Mouse (Mus musculus) heart, embryonic 16.5 days (tissue): Measurements from ENCODE around the gene Gm20388. TPM values are rescaled to one million over a fixed set of nuclear protein-coding genes. Genes with fewer than 3 reads are reported as not detected.

Experiments
- ATAC-seq: fragments of 200-750 bp; cut with Nextera tagmentation; replicated peaks from 2 replicates; pipeline ENCODE4 v1.8.0; 2017; ENCODE audit warnings: moderate number of reproducible peaks; ENCODE audit not compliant: insufficient read depth, low FRiP score; ENCODE audit errors: extremely low read depth
- H3K27ac ChIP-seq: fragments of 300-500 bp; sonication (generic); 2 replicates; pipeline ENCODE4 v1.5.1; 2014; ENCODE audit warnings: mild to moderate bottlenecking, low read length, control low read depth, moderate library complexity
- H3K27me3 ChIP-seq: fragments of 300-500 bp; sonication (generic); 2 replicates; pipeline ENCODE4 v1.6.1; 2014; ENCODE audit warnings: low read length, mixed read lengths; ENCODE audit not compliant: control insufficient read depth, insufficient read depth
- H3K36me3 ChIP-seq: fragments of 300-500 bp; sonication (generic); 2 replicates; pipeline ENCODE4 v1.6.1; 2014; ENCODE audit not compliant: control insufficient read depth, insufficient read depth
- H3K4me1 ChIP-seq: fragments of 300-500 bp; sonication (generic); 2 replicates; pipeline ENCODE4 v1.6.1; 2014; ENCODE audit warnings: low read length, mixed read lengths; ENCODE audit not compliant: control insufficient read depth, insufficient read depth
- H3K4me2 ChIP-seq: fragments of 300-500 bp; sonication (generic); 2 replicates; pipeline ENCODE4 v1.6.1; 2014; ENCODE audit warnings: low read depth, mild to moderate bottlenecking, control low read depth, low read length
- H3K4me3 ChIP-seq: fragments of 300-500 bp; sonication (generic); 2 replicates; pipeline ENCODE4 v1.5.1; 2014; ENCODE audit warnings: mild to moderate bottlenecking, control low read depth, low read length
- H3K9ac ChIP-seq: fragments of 300-500 bp; sonication (generic); 2 replicates; pipeline ENCODE4 v1.6.1; 2014; ENCODE audit warnings: low read length, control low read depth
- H3K9me3 ChIP-seq: fragments of 300-500 bp; sonication (generic); replicated peaks from 2 replicates; pipeline ENCODE4 v1.6.1; 2016; ENCODE audit warnings: low read length; ENCODE audit not compliant: control insufficient read depth
- WGBS: fragments of 180-500 bp; shearing (Covaris S2); extraction: QIAGEN DNeasy Blood & Tissue Kit; methylation state at CpG from one replicate; pipeline ENCODE4 v1.1.7; 2014; 5-methylcytosine and 5-hydroxymethylcytosine counted together
- polyA plus RNA-seq: library from polyadenylated mRNA; unstranded; fragments of >200 nt; fragmentation: Nextera tagmentation; extraction: Ambion mirVana; gene quantifications from 2 replicates; pipeline ENCODE4 v1.2.1, GENCODE M21; 2015

Gene Gm20388
- polyA plus RNA-seq, 1 experiment from 2014 or later: 4.5 TPM

DNA sequence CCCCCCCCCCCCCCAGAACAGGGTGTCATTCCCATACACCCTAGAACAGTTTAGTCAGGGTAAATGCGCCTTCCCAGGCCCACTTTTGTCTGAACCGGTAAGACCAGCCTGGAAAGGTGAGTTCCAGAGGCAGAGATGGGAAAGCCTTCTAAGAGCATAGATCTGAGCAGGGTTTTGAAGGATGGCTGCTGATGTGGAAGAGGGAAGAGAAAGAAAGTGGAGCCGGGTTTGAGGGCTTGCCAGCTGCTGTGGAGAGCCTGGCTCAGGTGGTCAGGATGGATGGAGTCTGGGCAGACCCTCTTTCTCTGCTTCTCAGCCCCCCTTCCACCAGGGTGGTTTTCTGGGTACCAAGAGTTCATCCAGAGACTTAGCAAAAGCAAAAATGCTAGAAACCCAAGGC lies 622.7 kb downstream of the Gm20388 start:
- ATAC-seq: no peak
- no peaks in the 10 kb centered on the region for H3K27me3 ChIP-seq
- peak overlapping the region; percentile 57; the same call in 1 of the 2 replicates for H3K4me2 ChIP-seq
- peak overlapping the region; percentile 94 for H3K27ac ChIP-seq
- no peaks in the 10 kb centered on the region for H3K9me3 ChIP-seq
- peaks cover 58% of the 10 kb centered on the region for H3K4me1 ChIP-seq
- H3K9ac ChIP-seq: peak overlapping the region; percentile 60
- H3K36me3 ChIP-seq: no peaks in the 10 kb centered on the region
- H3K4me3 ChIP-seq: no peak overlapping the region
- WGBS: 69% methylated on average over 3 of the region's 3 CpGs

DNA sequence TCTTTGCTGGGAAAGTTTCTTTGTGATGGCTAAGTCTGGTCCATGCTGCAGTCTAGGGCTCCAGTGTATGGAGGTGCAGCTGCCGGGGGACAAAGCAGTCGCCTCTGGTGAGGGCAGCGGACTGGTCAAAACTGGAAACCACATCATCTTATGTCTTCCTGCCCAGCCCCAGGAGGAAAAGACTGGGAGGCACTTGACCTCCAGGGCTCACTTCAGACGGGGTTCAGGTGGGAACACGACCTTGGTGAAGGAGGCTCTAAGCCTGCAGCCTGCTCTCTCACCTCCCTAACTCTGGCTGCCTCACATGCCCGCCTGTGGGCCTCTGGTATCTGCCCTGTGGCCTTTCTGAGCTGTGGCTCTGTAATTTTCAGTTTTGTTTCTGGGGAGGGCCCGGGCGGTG lies 623.4 kb downstream of the Gm20388 start:
- no peak overlapping the region for H3K4me2 ChIP-seq
- 56% methylated on average over 8 of the region's 8 CpGs for WGBS
- H3K27ac ChIP-seq: no peak overlapping the region

DNA sequence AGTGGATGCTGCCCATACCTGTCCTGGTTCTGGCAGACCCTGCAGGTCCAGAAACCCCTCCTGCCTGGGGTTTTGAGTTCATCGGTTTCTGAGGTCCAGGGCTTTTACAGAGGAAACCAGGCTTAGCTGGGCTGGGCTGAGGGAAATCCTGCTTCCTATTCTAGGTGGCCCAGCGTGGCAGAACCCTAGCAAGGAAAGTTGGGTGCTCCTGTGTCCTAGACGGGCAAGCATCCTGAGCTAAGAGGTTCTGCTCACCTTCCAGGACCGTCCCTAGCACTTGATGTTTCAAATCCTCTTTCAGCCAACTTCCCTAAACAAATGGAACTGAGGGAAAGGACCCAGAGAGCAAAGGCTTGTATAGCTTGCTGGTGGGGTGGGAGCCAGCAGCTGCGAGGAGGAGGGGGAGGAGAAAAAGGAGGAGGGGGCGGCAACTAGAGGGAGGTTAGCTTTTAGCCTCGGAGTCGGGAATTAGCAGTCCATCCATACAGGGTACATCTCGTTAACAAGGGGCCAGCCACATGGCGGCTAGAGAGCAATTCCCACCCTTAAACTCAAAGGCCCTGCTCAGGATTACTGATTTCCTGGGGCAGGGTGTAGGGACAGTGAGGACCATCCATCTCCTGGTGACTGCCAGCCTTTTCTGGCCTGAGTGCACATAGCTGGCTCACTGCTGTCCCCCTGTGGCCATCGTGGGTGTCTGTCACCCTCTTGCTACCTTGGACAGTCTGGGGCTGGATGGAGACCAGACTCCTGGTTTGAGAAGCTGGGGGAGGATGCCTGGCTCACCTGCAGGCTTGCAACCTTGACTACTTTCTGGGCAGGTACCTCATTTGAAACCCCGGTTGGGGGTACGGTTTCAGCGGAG lies 624.1 kb downstream of the Gm20388 start:
- H3K27me3 ChIP-seq: no peaks in the 10 kb centered on the region
- H3K27ac ChIP-seq: no peak overlapping the region
- peaks cover 63% of the 10 kb centered on the region for H3K4me1 ChIP-seq
- ATAC-seq: no peak
- no peaks in the 10 kb centered on the region for H3K9me3 ChIP-seq
- H3K9ac ChIP-seq: 0 out of 2 replicates have a peak overlapping the region, but pooled peaks have one; percentile 16
- 28% methylated on average over 14 of the region's 14 CpGs for WGBS
- no peaks in the 10 kb centered on the region for H3K36me3 ChIP-seq
- no peak overlapping the region for H3K4me3 ChIP-seq
- no peak overlapping the region for H3K4me2 ChIP-seq

More for the DNA sequence above, 623.4 kb downstream of the Gm20388 start:
- Histone ChIP-seq H3K9ac (peak overlapping the region; percentile 16; the same call in 1 of the 2 replicates), H3K4me3 (no peak overlapping the region), H3K36me3 (no peaks in the 10 kb centered on the region), H3K27me3 (no peaks in the 10 kb centered on the region), H3K9me3 (no peaks in the 10 kb centered on the region), H3K4me1 (peaks cover 59% of the 10 kb centered on the region)
- ATAC-seq: no peak

DNA sequence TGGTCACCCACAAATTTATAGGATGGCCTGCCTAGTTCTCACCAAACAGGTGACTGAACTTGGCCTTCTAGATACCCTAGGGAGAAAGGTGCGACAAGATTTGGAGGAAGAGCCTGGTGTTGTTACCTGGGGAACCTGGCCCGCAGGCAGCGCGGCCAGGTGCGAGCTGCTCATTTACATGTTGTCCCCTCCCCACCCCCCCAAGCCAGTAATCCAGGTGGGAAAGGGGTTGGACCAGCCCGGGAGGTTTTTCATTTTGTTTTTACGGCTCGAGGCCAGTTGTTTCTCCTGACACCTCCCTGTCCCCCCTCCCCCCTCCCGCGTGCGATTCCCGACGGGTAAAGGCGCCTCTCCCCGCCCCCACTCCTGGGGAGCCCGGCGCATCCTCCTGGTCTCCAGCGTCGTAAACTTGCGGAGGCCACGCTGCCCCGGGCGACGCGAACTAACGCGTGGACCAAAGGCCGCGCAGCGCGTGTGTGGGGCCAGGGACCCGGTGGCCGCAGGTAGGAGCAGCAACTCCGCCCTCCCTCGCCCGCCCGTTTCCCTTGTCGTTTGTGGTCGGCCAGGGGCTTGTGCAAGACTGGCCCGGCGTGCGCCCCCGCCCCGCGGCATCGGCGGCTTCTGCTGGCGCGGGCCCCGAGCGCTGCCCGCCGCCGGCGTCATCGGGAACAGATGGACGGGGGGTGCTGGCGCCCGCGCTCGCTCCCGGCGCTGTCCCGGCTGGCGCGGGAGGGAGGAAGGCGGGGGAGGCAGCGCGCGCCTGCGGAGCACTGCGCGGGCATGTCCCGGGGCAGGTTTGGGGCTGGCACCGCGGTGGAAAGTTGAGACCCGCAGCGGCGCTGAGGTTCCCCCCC lies 625.0 kb downstream of the Gm20388 start:
- H3K36me3 ChIP-seq: no peaks in the 10 kb centered on the region
- peak overlapping the region; percentile 76 for H3K9ac ChIP-seq
- H3K4me3 ChIP-seq: peak overlapping the region; percentile 74
- 1% methylated on average over 64 of the region's 79 CpGs for WGBS
- H3K4me1 ChIP-seq: peaks cover 72% of the 10 kb centered on the region
- no peak for ATAC-seq
- no peaks in the 10 kb centered on the region for H3K9me3 ChIP-seq
- H3K27me3 ChIP-seq: no peaks in the 10 kb centered on the region
- peak overlapping the region; percentile 98 for H3K4me2 ChIP-seq
- peak overlapping the region; percentile 99 for H3K27ac ChIP-seq

DNA sequence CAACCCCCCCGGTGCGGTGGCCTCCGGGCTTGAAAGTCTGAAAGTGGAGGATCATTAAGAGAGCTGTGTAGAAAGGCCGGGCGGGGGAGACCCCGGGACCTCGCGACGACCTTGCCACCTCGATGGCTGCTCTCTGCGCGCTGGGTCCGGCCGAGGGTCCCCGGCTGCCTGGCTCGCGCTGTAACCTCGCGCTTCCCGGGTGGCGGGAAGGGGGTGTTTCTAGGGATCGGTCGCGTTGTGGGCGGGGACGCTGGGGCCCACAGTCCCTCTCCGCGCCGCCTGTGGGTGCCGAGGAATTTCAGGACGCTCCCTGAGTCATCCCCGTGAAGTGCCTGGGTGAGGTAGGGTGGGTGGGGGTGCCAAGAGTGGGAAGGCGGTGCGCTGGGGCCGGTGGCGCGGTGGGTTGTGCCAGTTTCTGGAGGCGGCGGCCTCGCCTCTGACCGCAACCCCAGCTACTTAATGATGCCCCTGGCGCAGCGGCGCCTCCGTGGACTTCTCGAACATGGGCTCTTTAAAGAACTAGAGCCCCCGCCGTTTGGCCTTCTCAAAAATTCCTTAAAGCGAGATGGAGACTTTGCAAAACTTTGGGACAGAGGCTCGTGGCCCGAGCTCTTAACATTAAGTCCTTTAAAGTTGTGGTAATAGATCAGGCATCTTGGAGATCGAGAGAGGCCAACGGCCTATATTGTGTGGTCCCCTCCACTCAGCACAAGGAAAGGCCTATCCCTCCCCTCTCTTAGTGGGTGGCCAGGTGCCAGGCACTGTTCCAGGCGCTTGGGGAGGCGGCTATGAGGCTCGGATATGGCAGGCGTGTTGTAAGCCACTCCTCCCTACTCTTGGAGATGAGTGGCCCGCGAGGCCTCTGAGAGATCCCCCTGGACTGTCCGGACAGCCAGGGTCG lies 625.9 kb downstream of the Gm20388 start:
- H3K9me3 ChIP-seq: no peaks in the 10 kb centered on the region
- ATAC-seq: peak; percentile 35
- peak overlapping the region; percentile 98 for H3K4me2 ChIP-seq
- H3K4me3 ChIP-seq: peak overlapping the region; percentile 74
- under 1% methylated on average over 61 of the region's 61 CpGs for WGBS
- peak overlapping the region; percentile 99 for H3K27ac ChIP-seq
- peak overlapping the region; percentile 76 for H3K9ac ChIP-seq
- H3K4me1 ChIP-seq: peaks cover 68% of the 10 kb centered on the region
- no peaks in the 10 kb centered on the region for H3K27me3 ChIP-seq
- H3K36me3 ChIP-seq: no peaks in the 10 kb centered on the region

DNA sequence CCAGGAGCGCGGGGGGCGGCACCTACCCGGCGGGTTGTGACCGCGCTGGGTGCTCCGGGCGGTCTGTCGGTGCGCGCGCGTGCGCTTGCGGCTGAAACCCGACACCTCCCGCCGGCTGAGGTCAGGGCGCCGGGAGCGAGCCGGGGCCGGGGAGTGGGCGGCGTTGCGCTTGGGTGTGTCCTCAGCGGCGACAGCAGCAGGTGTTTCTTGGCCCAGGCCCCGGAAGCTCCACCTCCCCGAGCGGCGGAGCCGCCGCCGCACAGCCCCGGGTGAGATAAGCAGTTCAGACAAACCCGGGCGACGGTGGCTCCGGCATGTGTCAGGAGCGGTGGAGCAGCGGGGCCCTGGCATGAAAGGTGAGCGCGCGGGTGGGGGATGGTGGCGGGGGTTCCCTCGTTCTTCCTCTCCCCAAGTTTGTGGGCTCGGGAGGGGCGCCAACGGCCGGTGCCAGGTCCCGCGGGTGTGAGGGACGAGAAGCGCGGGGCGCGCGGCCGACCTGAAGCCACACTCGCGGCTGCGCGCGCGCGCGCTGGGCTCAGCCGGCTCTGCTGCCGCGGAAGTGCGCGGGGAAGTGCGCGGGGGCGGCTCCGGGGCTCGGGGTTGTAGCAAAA lies 626.7 kb downstream of the Gm20388 start:
- Histone ChIP-seq H3K4me2 (peak overlapping the region; percentile 98), H3K27ac (peak overlapping the region; percentile 99), H3K27me3 (no peaks in the 10 kb centered on the region), H3K9me3 (no peaks in the 10 kb centered on the region), H3K4me1 (peaks cover 68% of the 10 kb centered on the region), H3K9ac (peak overlapping the region; percentile 76), H3K4me3 (peak overlapping the region; percentile 74), H3K36me3 (no peaks in the 10 kb centered on the region)
- WGBS: under 1% methylated on average over 68 of the region's 79 CpGs
- ATAC-seq: peak; percentile 61

DNA sequence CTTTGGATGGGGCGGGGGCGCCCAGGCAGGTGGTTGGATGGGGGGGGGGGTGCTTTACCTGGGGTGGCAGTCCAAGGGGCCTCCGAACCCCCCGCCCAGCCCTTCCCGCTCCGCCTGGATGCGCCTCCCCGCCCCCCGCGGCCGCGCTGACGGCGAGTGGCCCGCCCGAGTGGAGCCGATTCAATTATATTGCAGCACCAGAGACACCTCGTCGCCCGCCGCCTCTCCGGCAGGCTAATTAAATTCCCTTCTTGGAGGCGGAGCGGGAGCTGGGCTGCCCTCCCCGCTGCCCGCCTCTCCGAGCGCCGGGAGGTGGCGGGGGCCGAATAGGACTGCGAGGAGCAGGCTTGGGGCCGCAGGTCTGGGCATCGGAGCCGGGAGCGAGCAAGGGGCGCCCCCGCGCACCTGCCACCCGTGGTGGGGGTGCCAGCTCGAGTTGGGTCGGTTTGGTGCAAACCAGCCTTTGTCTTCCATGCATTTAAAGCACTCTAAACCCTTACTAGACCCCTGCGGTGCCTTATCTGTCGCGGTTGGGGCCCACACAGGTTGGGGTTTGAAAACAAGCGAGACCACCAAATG lies 627.3 kb downstream of the Gm20388 start:
- Histone ChIP-seq H3K9ac (peak overlapping the region; percentile 76), H3K4me1 (peaks cover 68% of the 10 kb centered on the region), H3K36me3 (no peaks in the 10 kb centered on the region), H3K9me3 (no peaks in the 10 kb centered on the region), H3K4me2 (peak overlapping the region; percentile 98), H3K27ac (peak overlapping the region; percentile 99), H3K4me3 (peak overlapping the region; percentile 74), H3K27me3 (no peaks in the 10 kb centered on the region)
- under 1% methylated on average over 43 of the region's 46 CpGs for WGBS
- ATAC-seq: peak; percentile 16
